Comparison of ENCODE assay signal across 13 mouse cellular contexts in the genomic region with DNA sequence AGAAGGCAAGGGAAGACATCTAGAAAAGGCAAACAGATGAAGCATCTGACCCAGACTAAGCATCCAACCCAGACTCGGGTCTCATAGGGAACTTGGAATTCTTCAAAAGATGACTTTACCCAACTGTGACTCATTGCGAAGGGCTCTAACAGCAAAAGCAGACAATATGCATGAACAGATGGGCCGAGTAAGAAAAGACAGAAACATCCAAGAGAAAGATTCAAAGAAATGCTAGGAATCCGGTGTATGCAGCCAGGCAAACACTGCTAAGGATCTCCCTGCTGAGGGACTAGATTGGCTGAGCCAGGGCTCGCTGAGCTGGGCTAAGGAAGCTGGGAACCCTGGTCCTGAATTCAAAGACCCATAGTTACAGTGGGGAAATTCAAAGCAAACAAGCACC.
DNase-seq lines count a peak whose midpoint lies in the region.
"Had no signal": no experiment of that assay in that cellular context is flagged by ENCODE, and none has a peak within 500 bp of the region (broad histone marks: within the 10 kb centered on the region; RNA-seq: fewer than 3 reads in every experiment).

No protein-coding gene starts in this region.

- DNase-seq in layer of hippocampus, adult 18-20 months (ENCODE audit: low spot score in 2 of 2): peak; percentile 11 to 66
- no peak for DNase-seq in layer of hippocampus, postnatal 25 days (ENCODE audit: extremely low spot score in 1 of 2, low spot score in 1 of 2)
- peak; percentile 16 for DNase-seq in R1 (ENCODE audit: low read depth, low spot score)
- DNase-seq in layer of hippocampus, adult 9-11 months: peak; percentile 55
- DNase-seq in right cerebral cortex, postnatal 36 days (ENCODE audit: low spot score in 2 of 2): peak; percentile 8 to 34
- DNase-seq in embryo, embryonic 10 days (ENCODE audit: low spot score): no peak
- DNase-seq in T-cell, adult 2 months (ENCODE audit: low spot score): no peak
- DNase-seq: adrenal gland, adult 2 months; cerebellum, adult 18-20 months; gastrocnemius, postnatal 36 days; heart, postnatal 14 days; liver, postnatal 0 days; lung, postnatal 14 days had no signal

Comparison
In these comparisons a context has a peak if more than half of its experiments do, and no peak if none do; other contexts are left out.
1. DNase-seq: peak in layer of hippocampus, adult 18-20 months (2 of 2), R1 (single experiment), layer of hippocampus, adult 9-11 months (single experiment) and right cerebral cortex, postnatal 36 days (2 of 2); none in layer of hippocampus, postnatal 25 days (0 of 2), embryo, embryonic 10 days (single experiment) and T-cell, adult 2 months (single experiment).